Mouse (Mus musculus) erythroblast, adult 5-6 weeks (primary cell): ENCODE measurements around the gene Smarcal1. TPM values are rescaled to one million over a fixed set of nuclear protein-coding genes. Genes with fewer than 3 reads are reported as not detected.
A peak's percentile ranks its signal among the peaks of the same experiment; 100 is the strongest.

Experiments
- ATAC-seq: replicated peaks from 2 replicates; pipeline ENCODE4 v1.8.0; 2016; ENCODE audit warnings: moderate number of reproducible peaks, mild to moderate bottlenecking, moderate TSS enrichment, inconsistent platforms; ENCODE audit not compliant: poor library complexity, low FRiP score, severe bottlenecking
- total RNA-seq, 2 experiments: library from RNA; stranded (forward) in 1 of 2; stranded (reverse) in 1 of 2; fragments of 150-400 nt in 1 of 2; fragments of 200-764, 138-1000 nt in 1 of 2; gene quantifications; 2 replicates each; pipeline versions ENCODE4 v1.2.3 to v1.2.4; 2015 to 2017; ENCODE audit warnings: low replicate concordance in 2 of 2

Gene Smarcal1
- total RNA-seq, 2 experiments from 2014 or later: 6.1 to 10.5 TPM

DNA sequence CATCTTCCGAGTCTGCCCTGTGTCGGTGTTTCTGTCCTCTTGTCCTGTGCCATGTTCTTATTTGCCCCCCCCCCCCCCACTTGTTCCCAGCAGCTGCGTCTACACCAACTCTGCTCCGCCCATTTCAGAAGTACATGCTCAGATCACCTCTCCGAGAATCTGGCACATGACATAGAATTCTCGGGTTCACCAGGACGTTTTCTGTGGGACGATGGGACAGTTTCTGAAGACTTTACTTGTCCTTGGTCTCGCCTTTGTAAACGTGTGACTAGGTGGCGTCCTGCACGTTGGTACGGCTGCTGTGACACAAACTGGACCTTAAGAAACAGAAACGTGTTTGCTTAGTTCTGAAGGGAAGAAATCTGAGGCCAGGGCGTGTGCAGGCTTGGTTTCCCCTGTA, 4.5 kb downstream of the Smarcal1 start:
- no peak for ATAC-seq

DNA sequence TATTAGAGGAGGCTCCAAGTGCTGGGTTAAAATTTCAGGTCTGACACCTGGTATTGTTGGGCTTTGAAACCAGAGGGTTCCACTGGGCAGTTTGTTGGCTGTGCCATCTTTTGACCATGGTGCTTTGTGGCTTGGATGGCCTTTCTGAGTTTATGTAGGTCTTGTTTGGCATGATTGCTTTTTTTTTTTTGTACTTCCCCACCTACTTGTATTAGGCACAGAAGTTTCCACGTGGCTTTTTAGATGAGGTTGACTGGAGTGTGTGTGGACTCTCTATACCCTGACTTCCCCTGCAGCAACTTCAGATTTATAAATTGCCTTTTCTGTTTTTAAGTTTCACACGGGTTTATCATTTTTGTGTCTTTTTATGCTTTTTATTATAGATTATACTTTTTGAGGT, 5.7 kb downstream of the Smarcal1 start:
- no peak for ATAC-seq

DNA sequence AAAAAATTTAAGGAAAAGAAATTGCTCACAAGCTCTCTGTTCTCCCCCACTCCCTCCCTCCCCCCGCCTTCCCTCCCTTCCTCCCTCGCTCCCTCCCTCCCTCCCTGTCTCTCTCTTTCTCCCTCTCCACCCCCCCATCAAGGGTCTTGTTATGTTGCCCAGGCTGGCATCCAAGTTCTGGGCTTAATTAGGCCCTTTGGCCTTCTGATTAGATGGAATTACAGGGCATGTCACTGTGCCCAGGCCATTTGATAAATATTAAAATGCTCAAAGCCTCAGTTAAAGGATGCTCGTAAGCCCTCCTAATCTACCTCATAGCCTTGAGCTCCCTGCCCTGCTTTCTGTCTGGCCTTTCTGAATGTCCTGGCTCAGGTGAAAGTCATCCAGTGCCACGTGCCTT, 7.6 kb downstream of the Smarcal1 start:
- ATAC-seq: no peak

- ATAC-seq: no peak
Measured at GRCm38 (mm10) chr1:72592350-72592749, 9.3 kb downstream of the Smarcal1 start.

DNA sequence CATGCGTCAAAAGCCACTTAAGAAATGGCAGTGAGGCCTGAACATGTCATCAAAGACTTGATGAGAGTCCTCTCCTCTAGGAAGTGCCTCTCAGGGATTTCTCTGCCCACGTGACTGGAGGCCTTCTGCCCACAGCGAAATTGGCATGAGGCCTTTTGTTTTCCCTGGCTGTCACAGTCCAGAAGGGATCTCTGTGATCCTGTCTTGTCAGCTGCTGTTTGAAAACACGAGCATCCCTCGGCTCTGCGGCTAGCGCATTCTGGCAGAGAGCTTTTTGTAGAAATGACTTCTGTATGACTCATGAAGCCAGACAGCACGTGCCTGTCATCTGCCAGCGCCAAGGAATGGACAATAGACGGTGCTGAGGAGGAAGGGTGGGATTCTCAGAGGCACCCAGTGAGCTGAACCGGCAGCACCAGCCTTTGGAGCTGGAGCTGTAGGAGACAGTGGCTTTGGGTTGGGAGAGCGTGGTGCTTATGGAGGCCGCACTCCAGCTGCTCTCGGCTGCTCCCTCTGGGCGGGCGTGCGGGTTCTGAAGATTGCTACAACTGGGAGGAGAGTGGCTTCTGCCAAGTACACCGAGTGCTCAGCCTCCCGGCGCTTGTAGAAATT, 10.4 kb downstream of the Smarcal1 start:
- no peak for ATAC-seq

DNA sequence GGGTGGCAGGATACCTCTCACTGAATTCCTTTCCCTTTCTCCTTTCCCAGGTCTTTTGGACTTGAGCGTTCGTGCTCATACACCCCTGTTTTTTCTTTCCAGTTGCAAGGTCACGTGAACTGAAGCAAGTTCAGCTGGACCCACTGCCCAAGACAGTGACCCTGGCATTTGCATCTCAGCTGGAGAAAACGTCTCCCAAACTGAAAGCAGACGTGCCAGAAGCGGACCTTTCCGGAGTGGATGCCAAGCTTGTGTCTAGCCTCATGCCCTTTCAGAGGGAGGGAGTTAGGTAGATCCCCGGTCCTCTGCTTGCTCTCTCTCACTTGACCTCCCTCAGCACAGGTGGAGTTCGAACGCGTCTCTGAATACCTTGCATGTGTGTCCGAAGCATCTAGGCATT, 12.6 kb downstream of the Smarcal1 start:
- ATAC-seq: no peak

- no peak for ATAC-seq
Measured at GRCm38 (mm10) chr1:72596231-72596630, 13.2 kb downstream of the Smarcal1 start.

GRCm38 (mm10) chr1:72599146-72600101, 16.4 kb downstream of the Smarcal1 start:
- ATAC-seq: no peak

DNA sequence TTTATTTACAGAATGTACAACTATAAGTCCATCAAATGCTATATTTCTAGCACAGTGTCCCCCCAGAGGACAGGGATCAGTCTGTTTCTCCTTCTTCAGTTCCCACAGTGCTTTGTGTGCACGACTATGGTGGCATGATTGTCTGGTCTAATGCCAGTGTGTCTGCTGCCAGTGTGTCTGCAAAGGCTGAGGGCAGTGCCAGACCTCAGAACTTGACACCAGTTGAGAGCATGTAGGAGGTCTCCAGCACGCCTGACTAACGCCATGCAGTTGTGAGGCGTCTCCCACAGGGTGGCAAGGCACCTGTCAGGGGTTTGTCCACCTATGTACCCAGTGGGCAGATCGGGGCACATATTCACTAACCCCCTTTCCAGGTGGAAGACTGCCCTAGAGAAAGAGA, 17.7 kb downstream of the Smarcal1 start:
- ATAC-seq: no peak

GRCm38 (mm10) chr1:72601233-72601632, 18.2 kb downstream of the Smarcal1 start:
- ATAC-seq: no peak

DNA sequence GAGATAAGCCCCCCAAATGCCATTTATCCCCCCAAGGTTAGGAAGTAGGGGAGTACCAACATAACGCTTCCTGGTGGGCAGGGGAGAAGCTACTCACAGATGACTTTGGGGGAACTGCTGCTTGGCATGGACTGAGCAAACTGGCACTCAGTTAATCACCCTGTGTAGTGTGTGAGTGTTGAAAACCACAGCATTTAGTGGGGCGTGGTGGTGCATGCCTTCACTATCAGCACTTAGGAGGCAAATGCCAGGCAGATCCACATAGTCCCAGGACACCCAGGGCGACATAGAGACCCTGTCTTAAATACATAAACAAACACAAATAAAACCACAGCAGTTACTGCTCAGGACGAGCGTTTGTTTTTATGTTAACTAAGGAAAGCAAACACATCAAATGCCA, 19.1 kb downstream of the Smarcal1 start:
- no peak for ATAC-seq

DNA sequence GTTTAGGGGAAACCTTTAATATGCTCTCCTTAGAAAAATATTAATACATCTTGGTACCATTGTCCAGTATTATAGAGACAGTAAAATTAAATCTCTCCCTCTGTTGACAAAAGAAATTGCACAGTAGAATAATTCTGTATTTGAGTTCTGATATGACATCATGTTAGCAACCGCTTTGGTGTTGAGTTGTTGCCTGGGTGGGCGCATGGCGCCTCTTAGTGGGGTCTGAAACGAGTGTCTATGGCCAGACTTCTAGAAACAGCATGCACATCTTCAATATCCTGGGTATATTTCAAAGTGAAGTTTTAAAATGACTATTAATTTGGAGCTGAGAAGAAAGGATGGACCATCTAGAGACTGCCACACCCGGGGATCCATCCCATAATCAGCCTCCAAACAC, 19.8 kb downstream of the Smarcal1 start:
- ATAC-seq: no peak

GRCm38 (mm10) chr1:72606186-72606673, 23.2 kb downstream of the Smarcal1 start:
- ATAC-seq: no peak

DNA sequence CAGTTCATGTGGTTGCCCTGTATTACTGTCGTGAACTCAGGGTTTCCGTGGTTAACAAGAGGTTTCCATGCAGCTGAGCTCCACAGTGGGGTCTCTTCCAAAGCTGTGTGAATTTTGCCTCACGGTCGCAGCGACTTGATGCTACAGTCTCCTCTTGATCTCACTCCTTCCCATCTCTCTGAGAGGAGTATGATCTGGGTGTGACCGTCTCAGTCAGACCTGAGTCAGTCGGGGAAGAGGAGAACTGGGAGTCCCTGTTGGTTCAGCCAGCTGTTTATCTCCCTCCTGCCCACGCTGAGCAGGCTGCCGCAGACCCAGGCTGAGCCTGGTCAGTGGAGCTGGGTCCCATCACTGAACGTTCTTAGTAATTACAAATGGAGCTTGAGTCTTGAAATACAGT, 26.1 kb downstream of the Smarcal1 start:
- ATAC-seq: no peak

GRCm38 (mm10) chr1:72609887-72610877, 27.1 kb downstream of the Smarcal1 start:
- ATAC-seq: no peak

DNA sequence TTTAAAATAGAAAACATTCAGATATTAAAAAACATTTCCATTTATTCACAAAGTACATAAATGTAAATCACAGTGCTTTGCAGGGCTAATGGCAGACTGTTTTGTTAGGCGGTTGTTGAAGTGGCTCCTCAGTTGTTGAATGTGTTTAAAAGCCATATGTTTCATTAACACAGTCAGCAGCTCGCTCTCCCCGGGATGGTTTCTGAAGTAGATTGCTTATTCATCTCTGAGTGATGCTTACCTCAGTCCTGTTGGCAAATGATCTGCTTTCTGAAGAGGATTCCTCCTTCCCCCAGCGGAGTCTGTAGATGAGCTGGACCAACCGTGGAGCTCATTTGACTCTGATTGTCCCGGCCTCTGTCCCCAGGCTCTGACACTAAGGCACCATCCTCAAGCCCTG, 29.1 kb downstream of the Smarcal1 start:
- no peak for ATAC-seq

DNA sequence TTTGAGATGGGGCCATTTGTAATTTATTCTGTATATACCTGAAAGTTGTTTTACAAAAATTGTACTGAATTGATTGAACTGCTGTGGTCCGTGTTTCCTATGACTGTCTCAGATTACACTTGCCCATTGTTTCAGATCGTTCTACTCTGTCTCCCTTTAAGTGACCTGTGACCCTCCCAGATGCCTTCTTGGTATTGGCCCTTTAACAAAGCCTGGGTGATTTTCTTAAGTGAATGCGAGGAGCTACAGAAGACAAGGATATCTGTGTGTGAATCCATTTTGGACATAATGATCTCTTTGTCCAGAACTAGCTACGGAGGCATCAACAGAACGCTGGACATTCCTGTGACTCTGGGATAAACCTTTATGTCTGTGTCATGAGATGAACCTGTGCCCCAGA, 52.2 kb downstream of the Smarcal1 start:
- ATAC-seq: no peak

- peak; percentile 67 for ATAC-seq
Measured at GRCm38 (mm10) chr1:72640658-72641410, 57.8 kb downstream of the Smarcal1 start.

- no peak for ATAC-seq
Measured at GRCm38 (mm10) chr1:72673070-72673469, 90.0 kb downstream of the Smarcal1 start.
